In genomic region chr5:119748667-119749066, GRCm38 (mm10) we compare ENCODE assay signal across 10 mouse cellular contexts.
A peak's percentile ranks its signal among the peaks of the same experiment; 100 is the strongest.
DNase-seq lines count a peak whose midpoint lies in the region; ATAC-seq and TF ChIP-seq lines count a peak whose summit lies in the region.
"Had no signal": no experiment of that assay in that cellular context is flagged by ENCODE, and none has a peak within 500 bp of the region (broad histone marks: within the 10 kb centered on the region; RNA-seq: fewer than 3 reads in every experiment).

No protein-coding gene starts in this region.

- WGBS in forebrain, embryonic 10.5 days, result under 1% methylated on average over 21 of the region's 21 CpGs
- WGBS in forebrain, embryonic 16.5 days, result under 1% methylated on average over 21 of the region's 21 CpGs
- WGBS in stomach, embryonic 14.5 days, result 2% methylated on average over 21 of the region's 21 CpGs
- 1% methylated on average over 21 of the region's 21 CpGs for WGBS in stomach, postnatal 0 days

- H3K27ac ChIP-seq in forebrain, embryonic 10.5 days, result no peak overlapping the region
- no peak overlapping the region for H3K27ac ChIP-seq in forebrain, embryonic 16.5 days (ENCODE audit: low read length)
- H3K27ac ChIP-seq in stomach, embryonic 14.5 days (ENCODE audit: low read length), result no peak overlapping the region
- no peak overlapping the region for H3K27ac ChIP-seq in stomach, postnatal 0 days (replicated peaks)

- no peak for TF ChIP-seq EP300 in stomach, postnatal 0 days (optimal IDR thresholded peaks at IDR 0.05)

- H3K9ac ChIP-seq in forebrain, embryonic 16.5 days (replicated peaks; ENCODE audit: low read depth, low read length), result no peak overlapping the region
- no peak overlapping the region for H3K9ac ChIP-seq in stomach, embryonic 14.5 days (replicated peaks; ENCODE audit: low read depth, low read length)
- H3K9ac ChIP-seq in stomach, postnatal 0 days (ENCODE audit: low read length), result no peak overlapping the region

- no peak for TF ChIP-seq CTCF in stomach, postnatal 0 days (IDR thresholded peaks at IDR 0.05; ENCODE audit: low read depth)

- H3K4me1 ChIP-seq in forebrain, embryonic 10.5 days, result peaks cover 13% of the 10 kb centered on the region
- peaks cover 5% of the 10 kb centered on the region; the same call in 1 of the 2 replicates for H3K4me1 ChIP-seq in forebrain, embryonic 16.5 days (replicated peaks; ENCODE audit: control insufficient read depth, insufficient read depth, low read length)
- H3K4me1 ChIP-seq in stomach, embryonic 14.5 days (ENCODE audit: control insufficient read depth, insufficient read depth, low read length), result 0 out of 2 replicates have a peak, but pooled peaks cover 4% of the 10 kb centered on the region
- H3K4me1 ChIP-seq in stomach, postnatal 0 days (replicated peaks; ENCODE audit: control insufficient read depth, insufficient read depth), result no peaks in the 10 kb centered on the region

- no peak overlapping the region; the same call in 1 of the 2 replicates for H3K4me2 ChIP-seq in forebrain, embryonic 16.5 days (ENCODE audit: low read length)
- H3K4me2 ChIP-seq in stomach, embryonic 14.5 days (replicated peaks; ENCODE audit: low read depth, low read length), result peak overlapping the region; percentile 37
- no peak overlapping the region for H3K4me2 ChIP-seq in stomach, postnatal 0 days (replicated peaks; ENCODE audit: low read depth)

- peaks cover 48% of the 10 kb centered on the region for H3K27me3 ChIP-seq in forebrain, embryonic 10.5 days (ENCODE audit: poor library complexity, severe bottlenecking)
- peaks cover 31% of the 10 kb centered on the region for H3K27me3 ChIP-seq in forebrain, embryonic 16.5 days (replicated peaks; ENCODE audit: control insufficient read depth, insufficient read depth, low read length)
- 0 out of 2 replicates have a peak, but pooled peaks cover 15% of the 10 kb centered on the region for H3K27me3 ChIP-seq in stomach, embryonic 14.5 days (ENCODE audit: control insufficient read depth, insufficient read depth, low read length)
- no peaks in the 10 kb centered on the region for H3K27me3 ChIP-seq in stomach, postnatal 0 days (ENCODE audit: control insufficient read depth, insufficient read depth, low read length)

- no peaks in the 10 kb centered on the region for H3K9me3 ChIP-seq in forebrain, embryonic 10.5 days
- H3K9me3 ChIP-seq in forebrain, embryonic 16.5 days (ENCODE audit: control insufficient read depth, low read length), result no peaks in the 10 kb centered on the region
- H3K9me3 ChIP-seq in stomach, embryonic 14.5 days (ENCODE audit: control insufficient read depth, low read depth, low read length), result no peaks in the 10 kb centered on the region
- H3K9me3 ChIP-seq in stomach, postnatal 0 days (ENCODE audit: control insufficient read depth, low read length), result no peaks in the 10 kb centered on the region

- no peak for ATAC-seq in forebrain, embryonic 16.5 days
- no peak for ATAC-seq in stomach, embryonic 14.5 days (ENCODE audit: insufficient number of reproducible peaks, insufficient read depth, low FRiP score, low read depth)
- ATAC-seq in stomach, postnatal 0 days (ENCODE audit: low FRiP score, low TSS enrichment), result no peak

- peak overlapping the region; percentile 42 for H3K4me3 ChIP-seq in forebrain, embryonic 10.5 days
- no peak overlapping the region for H3K4me3 ChIP-seq in forebrain, embryonic 16.5 days (replicated peaks; ENCODE audit: low read length)
- H3K4me3 ChIP-seq in stomach, embryonic 14.5 days (ENCODE audit: low read depth, low read length), result peak overlapping the region; percentile 9; the same call in 1 of the 2 replicates
- H3K4me3 ChIP-seq in stomach, postnatal 0 days (ENCODE audit: low read depth, low read length), result no peak overlapping the region

- peak; percentile 22 for DNase-seq in forebrain, embryonic 10.5 days (ENCODE audit: extremely low spot score, low spot score)
- no peak for DNase-seq in stomach, postnatal 0 days (ENCODE audit: low spot score)
- DNase-seq in mesoderm, embryonic 11.5 days (ENCODE audit: low read depth, low spot score), result peak; percentile 69
- DNase-seq in thymus, postnatal 4 days, result no peak
- DNase-seq in cerebellum, adult 18-20 months, result no peak
- no peak for DNase-seq in spleen, postnatal 4 days (ENCODE audit: low spot score in 2 of 2)
- DNase-seq: cerebellum, postnatal 36 days; heart, postnatal 14 days had no signal

- H3K36me3 ChIP-seq in forebrain, embryonic 10.5 days (replicated peaks), result no peaks in the 10 kb centered on the region
- H3K36me3 ChIP-seq in forebrain, embryonic 16.5 days (ENCODE audit: control insufficient read depth, insufficient read depth), result no peaks in the 10 kb centered on the region
- H3K36me3 ChIP-seq in stomach, embryonic 14.5 days (ENCODE audit: control insufficient read depth, insufficient read depth, low read length), result no peaks in the 10 kb centered on the region
- H3K36me3 ChIP-seq in stomach, postnatal 0 days (ENCODE audit: control insufficient read depth, insufficient read depth, low read length), result no peaks in the 10 kb centered on the region

Comparison
In these comparisons a context has a peak if more than half of its experiments do, and no peak if none do; other contexts are left out.
1. H3K4me3 ChIP-seq: peak in forebrain, embryonic 10.5 days (single experiment) and stomach, embryonic 14.5 days (single experiment); none in forebrain, embryonic 16.5 days (single experiment) and stomach, postnatal 0 days (single experiment).
2. DNase-seq: peak in forebrain, embryonic 10.5 days (single experiment) and mesoderm, embryonic 11.5 days (single experiment); none in stomach, postnatal 0 days (single experiment), thymus, postnatal 4 days (single experiment), cerebellum, adult 18-20 months (0 of 2) and spleen, postnatal 4 days (0 of 2).